Mouse (Mus musculus) ES-Bruce4 (cell line): Measurements from ENCODE around the gene Snd1. TPM values are rescaled to one million over a fixed set of nuclear protein-coding genes. Genes with fewer than 3 reads are reported as not detected.

ENCODE experiments used
- H3K27ac ChIP-seq: 2 replicates; pipeline ENCODE4 v1.5.1; 2012; ENCODE audit warnings: low read length, inconsistent platforms; ENCODE audit not compliant: insufficient read depth
- H3K27me3 ChIP-seq: 2 replicates; pipeline ENCODE4 v1.6.1; 2012; ENCODE audit warnings: mild to moderate bottlenecking, low read length, inconsistent platforms; ENCODE audit not compliant: control insufficient read depth, poor library complexity, insufficient read depth, severe bottlenecking
- H3K36me3 ChIP-seq: 2 replicates; pipeline ENCODE4 v1.6.1; 2012; ENCODE audit warnings: inconsistent platforms, mild to moderate bottlenecking, low read length, moderate library complexity; ENCODE audit not compliant: control insufficient read depth, poor library complexity, insufficient read depth, severe bottlenecking
- H3K4me1 ChIP-seq: one replicate; pipeline ENCODE4 v1.8.1; 2011; ENCODE audit warnings: low read length; ENCODE audit not compliant: control insufficient read depth, insufficient read depth
- H3K4me3 ChIP-seq: 2 replicates; pipeline ENCODE4 v1.5.1; 2011; ENCODE audit warnings: low read depth, mild to moderate bottlenecking, low read length
- H3K9ac ChIP-seq: 2 replicates; pipeline ENCODE4 v1.6.1; 2012; ENCODE audit warnings: low read depth, mild to moderate bottlenecking, inconsistent platforms; ENCODE audit not compliant: poor library complexity, severe bottlenecking
- H3K9me3 ChIP-seq: replicated peaks from 2 replicates; pipeline ENCODE4 v1.6.1; 2012; ENCODE audit warnings: mild to moderate bottlenecking, low read length, inconsistent platforms; ENCODE audit not compliant: control insufficient read depth, poor library complexity, insufficient read depth, severe bottlenecking
- CTCF ChIP-seq: IDR thresholded peaks from one replicate; pipeline ENCODE4 v1.8.1; 2011; ENCODE audit warnings: low read depth, low read length
- EP300 ChIP-seq: IDR thresholded peaks from 2 replicates; pipeline ENCODE4 v1.6.1; 2011; ENCODE audit warnings: low read depth, low read length; ENCODE audit not compliant: insufficient read depth
- POLR2A ChIP-seq: IDR thresholded peaks from one replicate; pipeline ENCODE4 v1.8.1; 2011; ENCODE audit warnings: low read length; ENCODE audit not compliant: insufficient read depth
- polyA plus RNA-seq: library from polyadenylated mRNA; stranded (reverse); fragments of >200 nt; gene quantifications from 2 replicates; pipeline ENCODE4 v1.2.4, GENCODE M21; 2011; ENCODE audit warnings: low read depth; ENCODE audit not compliant: missing spikeins, insufficient read depth, insufficient read length

Gene Snd1
- polyA plus RNA-seq, 1 experiment: 155 TPM

DNA sequence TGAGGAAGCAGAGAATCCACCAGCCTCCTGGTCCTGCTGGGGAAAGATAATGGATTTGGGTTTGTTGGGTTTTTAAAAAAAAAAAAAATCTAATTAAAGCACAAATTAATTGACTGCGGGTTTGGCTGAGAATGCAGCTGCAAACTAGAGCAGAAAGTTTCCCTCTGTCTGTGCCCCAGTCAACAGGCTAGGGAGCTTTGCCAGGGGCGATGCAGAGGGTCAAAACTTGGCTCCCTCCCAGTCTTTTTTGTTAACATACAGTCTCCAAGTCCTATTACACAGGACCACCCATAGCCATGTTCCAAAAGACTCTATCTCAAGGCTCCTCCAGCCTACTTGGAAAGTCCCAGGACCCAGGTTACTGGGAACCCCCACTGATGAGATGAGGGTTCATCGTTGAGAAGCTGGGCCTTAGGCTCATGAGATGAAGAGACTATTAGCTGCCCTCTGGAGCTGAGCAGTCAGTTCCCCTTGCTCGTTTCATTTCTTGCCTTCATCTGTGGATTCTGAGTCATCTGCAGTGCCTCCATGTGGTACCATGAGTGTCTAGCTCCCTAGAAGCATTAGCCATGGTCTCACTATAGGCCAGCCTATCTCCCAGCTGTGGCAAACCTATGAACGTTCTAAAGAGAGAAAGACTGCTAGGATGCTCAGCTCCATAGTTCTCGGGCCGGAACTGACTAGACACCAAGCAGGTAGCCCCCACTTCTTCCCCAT is 411.9 kb downstream of the Snd1 start:
- TF ChIP-seq CTCF (no peak), EP300 (no peak), POLR2A (no peak)
- H3K36me3 ChIP-seq: no peaks in the 10 kb centered on the region
- no peaks in the 10 kb centered on the region for H3K9me3 ChIP-seq
- H3K27ac ChIP-seq: no peak overlapping the region
- H3K9ac ChIP-seq: no peak overlapping the region
- no peaks in the 10 kb centered on the region for H3K4me1 ChIP-seq
- no peak overlapping the region for H3K4me3 ChIP-seq
- no peaks in the 10 kb centered on the region for H3K27me3 ChIP-seq

DNA sequence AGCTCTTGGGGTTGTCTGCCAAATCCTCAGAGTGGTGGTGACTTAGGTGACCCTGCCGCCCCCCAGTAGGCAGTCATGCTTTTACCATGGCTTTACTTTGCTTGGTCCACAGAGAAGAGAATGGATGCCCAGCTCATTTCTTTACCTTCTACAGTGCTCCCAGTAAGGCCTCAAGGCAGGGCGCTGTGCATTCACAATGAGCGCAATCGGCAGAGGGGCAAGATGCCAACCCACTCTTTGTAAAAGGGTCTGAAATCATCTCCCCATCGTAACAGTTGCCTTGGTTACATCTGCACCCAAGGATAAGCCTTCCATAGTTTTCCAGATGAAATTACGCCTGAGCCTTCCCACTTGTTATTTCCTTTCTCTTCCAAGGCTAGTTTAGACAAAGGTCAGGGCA is 415.5 kb downstream of the Snd1 start:
- Histone ChIP-seq H3K4me1 (no peaks in the 10 kb centered on the region), H3K4me3 (no peak overlapping the region), H3K27ac (no peak overlapping the region), H3K9me3 (no peaks in the 10 kb centered on the region), H3K36me3 (no peaks in the 10 kb centered on the region), H3K9ac (no peak overlapping the region), H3K27me3 (no peaks in the 10 kb centered on the region)
- no peak for TF ChIP-seq CTCF
- no peak for TF ChIP-seq POLR2A
- TF ChIP-seq EP300: no peak

DNA sequence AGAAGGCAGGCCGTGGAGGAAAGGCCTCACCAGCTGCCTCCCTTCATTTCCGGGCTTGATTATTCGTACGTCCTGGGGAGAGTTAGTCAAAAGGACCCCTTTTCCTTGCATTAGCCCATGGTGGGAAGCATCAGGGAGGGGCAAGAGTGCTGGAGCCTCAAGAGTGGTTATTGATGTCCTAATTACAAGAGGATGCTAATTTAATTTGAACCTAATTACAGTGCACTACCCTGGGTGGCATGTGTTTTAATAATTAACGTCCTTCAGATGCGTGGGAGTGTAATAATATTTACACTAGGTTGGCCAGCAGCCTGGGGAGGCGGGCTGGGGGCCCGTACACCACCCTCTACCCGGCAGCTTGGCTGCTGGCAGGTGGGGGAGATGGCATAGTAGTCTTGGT is 416.5 kb downstream of the Snd1 start:
- Histone ChIP-seq H3K9ac (no peak overlapping the region), H3K4me3 (no peak overlapping the region), H3K27ac (no peak overlapping the region), H3K27me3 (no peaks in the 10 kb centered on the region), H3K4me1 (no peaks in the 10 kb centered on the region), H3K36me3 (no peaks in the 10 kb centered on the region), H3K9me3 (no peaks in the 10 kb centered on the region)
- no peak for TF ChIP-seq POLR2A
- TF ChIP-seq CTCF: no peak
- TF ChIP-seq EP300: no peak

GRCm38 (mm10) chr6:28895004-28895515 is 420.1 kb downstream of the Snd1 start:
- H3K36me3 ChIP-seq: no peaks in the 10 kb centered on the region

DNA sequence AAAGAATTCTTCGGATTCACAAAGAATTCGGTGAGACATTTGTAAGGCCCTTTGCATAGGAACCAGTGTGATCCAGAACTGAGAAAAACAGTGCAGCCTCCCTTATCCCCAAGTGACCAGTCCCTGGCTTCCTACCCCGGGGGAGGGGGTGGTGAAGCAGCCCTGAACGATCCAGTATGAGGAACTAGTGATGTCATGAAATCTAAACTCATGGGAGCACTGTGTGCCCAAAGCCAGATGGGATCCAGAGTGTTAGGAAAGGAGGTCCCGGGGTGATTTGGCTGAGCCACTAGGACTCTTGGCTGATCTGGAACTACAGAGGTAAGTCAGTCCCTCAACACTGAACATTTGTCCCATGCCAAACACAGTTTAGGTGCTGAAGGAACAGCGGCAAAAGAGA is 420.8 kb downstream of the Snd1 start:
- H3K27me3 ChIP-seq: no peaks in the 10 kb centered on the region
- H3K36me3 ChIP-seq: no peaks in the 10 kb centered on the region
- H3K27ac ChIP-seq: no peak overlapping the region
- no peak overlapping the region for H3K4me3 ChIP-seq
- H3K9ac ChIP-seq: no peak overlapping the region
- no peak for TF ChIP-seq POLR2A
- TF ChIP-seq CTCF: no peak
- no peak for TF ChIP-seq EP300
- no peaks in the 10 kb centered on the region for H3K4me1 ChIP-seq
- H3K9me3 ChIP-seq: no peaks in the 10 kb centered on the region

More at GRCm38 (mm10) chr6:28895004-28895515, 420.1 kb downstream of the Snd1 start:
- Histone ChIP-seq H3K27me3 (no peaks in the 10 kb centered on the region), H3K27ac (no peak overlapping the region), H3K4me1 (no peaks in the 10 kb centered on the region), H3K9ac (no peak overlapping the region), H3K4me3 (no peak overlapping the region), H3K9me3 (no peaks in the 10 kb centered on the region)
- TF ChIP-seq EP300: no peak
- no peak for TF ChIP-seq CTCF

DNA sequence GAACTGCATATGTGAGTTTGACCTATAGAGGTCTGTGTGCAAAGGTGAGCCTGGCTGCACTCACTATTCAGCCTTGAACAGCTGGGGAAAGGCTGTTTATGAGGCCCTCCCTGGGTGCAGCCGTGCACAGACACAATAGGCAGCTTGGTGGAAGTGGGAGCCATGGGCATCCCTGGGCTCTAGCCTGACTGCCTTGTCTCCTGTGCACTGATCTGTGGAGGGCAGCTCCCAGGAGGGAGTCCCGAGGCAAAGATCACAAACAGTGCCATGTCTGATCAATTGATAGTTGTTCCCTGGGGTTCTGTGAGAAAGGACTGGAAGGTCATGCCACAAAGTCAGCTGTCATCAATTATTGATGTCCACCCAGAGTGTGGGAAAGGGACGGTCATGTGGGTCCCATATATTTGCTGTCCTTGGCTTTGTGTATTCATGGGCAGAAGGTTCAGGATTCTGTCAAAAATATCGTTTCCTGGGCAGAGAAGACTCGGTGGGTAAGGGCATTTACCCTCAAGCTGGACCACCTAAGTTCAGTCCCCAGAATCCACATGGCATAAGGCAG is 421.9 kb downstream of the Snd1 start:
- TF ChIP-seq CTCF: no peak
- Histone ChIP-seq H3K4me3 (no peak overlapping the region), H3K27me3 (no peaks in the 10 kb centered on the region), H3K9ac (no peak overlapping the region), H3K36me3 (no peaks in the 10 kb centered on the region), H3K27ac (no peak overlapping the region), H3K4me1 (no peaks in the 10 kb centered on the region), H3K9me3 (no peaks in the 10 kb centered on the region)
